Mouse (Mus musculus) cerebellum, postnatal 4 days (tissue): Measurements from ENCODE around the gene Arhgap6.

Experiments used
- DNase-seq, 2 experiments: peaks; one replicate each; pipeline ENCODE4 v3.0.0; 2022; ENCODE audit warnings: low spot score in 2 of 2, mixed read lengths in 1 of 2

The Arhgap6 gene

GRCm38 (mm10) chrX:168980370-168980769 is 185.5 kb downstream of the Arhgap6 start:
- DNase-seq: no peak

- no peak for DNase-seq
Measured at GRCm38 (mm10) chrX:169007066-169007465, 212.2 kb downstream of the Arhgap6 start.

GRCm38 (mm10) chrX:169012701-169013100 is 217.8 kb downstream of the Arhgap6 start:
- no peak for DNase-seq

DNA sequence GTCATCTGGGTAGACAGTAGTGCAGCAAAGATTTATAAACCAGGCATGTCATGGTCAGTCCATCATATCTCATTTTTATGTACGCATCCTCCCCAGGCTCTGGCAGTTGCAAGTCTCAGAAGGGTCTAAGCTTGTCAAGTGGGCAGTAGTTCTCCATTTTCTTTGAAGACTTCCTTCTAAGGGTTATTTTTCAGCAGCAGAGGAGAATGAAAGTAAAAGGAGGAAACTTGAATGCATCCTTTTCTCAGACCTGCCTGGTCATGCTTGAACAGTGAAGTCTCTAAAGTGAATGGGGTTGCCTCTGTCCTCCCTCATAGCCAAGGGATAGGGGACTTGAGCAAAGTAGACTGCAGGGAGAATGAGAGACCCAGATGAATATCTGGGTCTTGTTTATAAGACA is 239.5 kb downstream of the Arhgap6 start:
- DNase-seq: no peak

GRCm38 (mm10) chrX:169036403-169037296 is 241.8 kb downstream of the Arhgap6 start:
- DNase-seq: peak; percentile 19 to 39

DNA sequence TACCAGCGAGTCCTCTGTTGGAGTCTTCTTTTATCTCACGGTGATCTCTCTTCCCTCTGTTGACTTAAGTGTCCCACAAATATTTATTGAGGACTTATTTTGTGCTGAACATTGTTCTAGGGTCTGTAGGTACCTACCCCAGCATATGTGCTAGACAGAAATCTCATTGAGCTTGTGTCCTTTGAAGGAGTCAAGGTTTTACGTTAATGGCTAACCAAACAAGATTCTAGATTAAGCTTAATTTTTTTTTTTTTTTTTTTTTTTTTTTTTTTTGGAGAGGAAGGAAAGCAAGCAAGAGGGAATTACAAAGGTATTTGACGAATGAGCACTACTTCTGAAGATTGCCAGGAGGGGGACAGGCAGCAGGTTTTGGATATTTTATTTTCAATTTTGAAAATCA is 242.5 kb downstream of the Arhgap6 start:
- DNase-seq: no peak

DNA sequence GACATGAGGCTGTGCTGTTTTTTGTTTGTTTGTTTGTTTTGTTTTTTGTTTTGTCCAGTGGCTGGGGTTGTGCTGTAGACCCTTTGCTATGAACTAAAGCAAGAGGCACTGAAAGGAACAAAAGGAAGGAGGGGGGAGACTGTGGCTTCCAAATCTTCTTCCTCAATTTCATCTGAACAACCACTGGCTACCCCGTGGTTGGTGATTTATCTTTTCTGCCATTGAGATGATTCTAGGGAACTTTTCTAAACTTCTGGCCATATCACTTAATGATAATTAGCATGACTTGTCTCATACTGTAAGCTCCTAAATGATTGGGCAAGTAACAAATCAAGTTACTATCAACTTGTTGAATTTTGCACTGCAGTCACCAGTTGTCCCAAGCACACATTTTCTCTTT is 249.0 kb downstream of the Arhgap6 start:
- DNase-seq: no peak

DNA sequence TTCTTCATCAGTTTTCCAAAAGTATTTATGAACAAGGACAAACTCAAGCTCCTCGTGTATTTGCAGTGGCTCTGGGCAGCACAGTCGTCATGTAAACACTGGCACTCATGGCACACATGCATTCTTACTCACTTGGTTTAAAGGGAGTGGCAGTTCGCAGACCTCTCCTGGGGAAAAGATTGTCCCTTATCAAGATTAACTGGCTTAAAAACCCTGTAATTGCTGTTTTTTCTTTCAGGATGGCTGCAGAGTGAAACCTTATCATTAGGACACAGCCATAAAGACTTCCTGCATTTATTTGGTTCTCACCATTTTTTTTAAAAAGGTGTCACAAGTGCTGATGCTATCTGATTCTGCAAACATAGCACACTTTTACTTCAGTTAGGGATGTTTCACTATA is 252.7 kb downstream of the Arhgap6 start:
- DNase-seq: no peak

DNA sequence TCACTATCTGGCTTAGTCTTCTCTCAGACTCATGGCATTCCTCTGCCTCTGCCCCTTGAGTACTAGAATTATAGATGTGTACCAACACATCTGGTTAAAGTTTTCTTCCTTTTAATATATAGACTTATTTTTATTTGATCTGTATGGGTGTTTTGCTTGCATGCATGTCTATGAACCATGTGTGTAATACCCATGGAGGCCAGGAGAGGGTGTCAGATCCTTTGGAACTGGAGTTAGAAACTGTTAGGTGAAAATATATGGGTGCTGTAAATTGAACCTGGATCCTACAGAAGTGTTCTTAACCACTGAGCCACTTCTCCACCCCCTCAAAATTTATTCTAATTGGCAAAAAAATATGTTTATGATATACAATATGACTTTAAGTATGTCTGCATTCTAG is 254.7 kb downstream of the Arhgap6 start:
- no peak for DNase-seq

GRCm38 (mm10) chrX:169053907-169054476 is 259.1 kb downstream of the Arhgap6 start:
- no peak for DNase-seq

DNA sequence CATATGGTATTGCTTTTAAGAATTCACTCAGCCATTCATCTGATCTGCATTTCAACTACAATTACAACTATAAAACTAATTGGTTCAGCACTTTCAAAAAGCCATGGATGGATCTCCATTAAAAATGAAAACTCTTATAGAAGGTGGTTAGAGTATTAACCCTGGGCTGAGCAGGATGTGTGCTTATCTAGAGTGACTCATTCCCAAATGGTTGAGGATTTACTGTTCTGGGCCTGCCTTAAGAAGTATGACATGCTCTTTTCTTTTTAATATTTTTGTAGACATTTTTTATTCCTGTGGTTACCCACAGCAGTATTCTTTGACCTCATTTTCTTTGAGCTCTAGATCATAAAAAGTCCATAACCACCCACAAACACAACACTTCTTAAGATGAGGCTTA is 267.7 kb downstream of the Arhgap6 start:
- DNase-seq: no peak

DNA sequence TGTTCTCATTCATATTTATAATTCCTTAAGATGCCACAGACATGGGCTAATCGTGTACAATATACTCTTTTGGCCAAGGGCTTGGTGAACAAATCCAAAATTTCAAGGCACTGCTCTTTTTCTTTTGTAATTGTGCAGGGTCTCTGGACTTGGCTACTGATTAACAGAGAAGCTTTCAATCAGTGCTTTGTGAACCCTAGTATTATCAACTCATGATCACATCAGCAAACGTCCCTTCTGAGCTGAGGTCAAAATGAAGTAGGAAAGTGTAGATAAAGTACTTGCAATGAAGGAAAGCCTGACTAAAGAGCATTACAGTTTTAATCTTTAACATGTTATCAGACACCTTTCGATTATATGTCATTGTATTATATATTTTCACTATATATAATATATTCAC is 270.4 kb downstream of the Arhgap6 start:
- DNase-seq: no peak

GRCm38 (mm10) chrX:169065922-169066321 is 271.0 kb downstream of the Arhgap6 start:
- no peak for DNase-seq

DNA sequence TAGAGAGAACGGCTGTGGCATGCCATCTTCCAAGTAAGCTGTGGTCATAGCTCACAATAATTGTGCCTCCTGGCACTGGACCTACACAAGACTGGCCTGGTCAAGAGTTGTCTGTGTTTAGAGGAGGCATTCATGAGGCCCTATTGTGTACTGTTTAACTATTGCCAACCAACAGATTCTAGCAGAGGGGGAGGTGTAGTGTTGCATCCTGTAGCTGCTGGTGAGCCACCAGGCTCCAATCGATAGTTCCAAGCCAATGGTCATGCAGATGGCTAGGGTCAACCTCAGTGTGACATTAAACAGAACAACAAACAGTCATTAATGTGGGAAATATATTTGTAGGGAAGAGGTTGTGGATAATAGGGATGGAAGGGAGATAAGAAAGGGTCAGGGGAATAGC is 280.1 kb downstream of the Arhgap6 start:
- no peak for DNase-seq

- no peak for DNase-seq
Measured at GRCm38 (mm10) chrX:169081609-169082008, 286.7 kb downstream of the Arhgap6 start.

DNA sequence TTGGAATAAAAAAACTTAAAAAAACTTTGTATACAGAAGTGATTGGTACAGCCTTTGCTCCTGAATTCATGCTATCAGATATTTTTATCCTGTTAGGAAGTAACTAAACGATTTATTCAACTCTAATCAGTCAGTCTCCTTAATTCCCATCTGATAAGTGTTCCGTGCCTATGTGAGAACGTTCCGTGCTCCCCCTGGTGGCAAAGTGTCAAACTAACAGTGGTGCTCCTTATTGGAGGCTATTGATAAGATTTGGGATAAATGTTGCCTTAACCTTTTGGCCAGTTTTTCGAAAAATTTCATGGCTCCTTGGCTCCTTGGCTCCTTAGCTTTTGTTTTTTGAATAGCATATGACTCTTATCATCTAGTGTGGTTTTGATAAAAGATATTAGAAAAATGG is 291.0 kb downstream of the Arhgap6 start:
- DNase-seq: peak; percentile 20 to 53

DNA sequence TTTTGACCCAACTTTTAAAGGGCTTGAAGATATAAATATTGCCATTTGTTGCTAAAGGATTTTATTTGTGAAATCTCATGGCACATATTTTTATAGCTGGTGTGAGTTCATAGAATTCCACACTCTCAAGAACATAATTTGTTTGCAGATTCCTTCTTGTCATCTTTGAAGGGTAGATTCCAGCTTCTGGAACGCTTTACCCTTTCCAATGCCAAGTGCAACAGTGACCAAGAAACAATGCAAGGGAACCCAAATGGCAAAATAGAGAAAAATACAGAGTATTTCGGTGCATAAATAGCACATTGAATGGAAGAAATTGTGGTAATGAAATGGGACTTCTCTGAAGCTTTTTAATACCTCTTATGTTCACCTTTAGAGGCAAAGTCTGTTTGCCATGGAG is 294.3 kb downstream of the Arhgap6 start:
- DNase-seq: no peak

- DNase-seq: no peak
Measured at GRCm38 (mm10) chrX:169094601-169095000, 299.7 kb downstream of the Arhgap6 start.

DNA sequence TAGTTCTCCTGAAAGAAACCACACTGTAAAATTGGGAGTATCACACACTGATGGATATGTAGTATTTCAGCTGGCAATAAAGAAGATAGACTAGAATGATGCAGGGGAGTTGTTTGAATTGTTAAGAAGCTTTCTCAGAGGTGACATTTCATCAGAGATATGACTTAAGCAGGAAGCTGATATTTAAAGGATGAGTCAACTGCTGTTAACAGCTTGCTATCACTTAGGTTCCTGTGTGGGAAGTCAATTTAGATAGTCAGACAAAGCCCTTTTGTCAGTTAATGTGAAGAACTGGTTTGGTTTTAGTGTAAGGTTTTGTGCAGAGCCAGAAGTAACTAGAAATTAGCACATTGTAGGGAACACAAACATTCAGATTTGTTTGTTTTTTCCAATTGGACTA is 300.7 kb downstream of the Arhgap6 start:
- DNase-seq: no peak

DNA sequence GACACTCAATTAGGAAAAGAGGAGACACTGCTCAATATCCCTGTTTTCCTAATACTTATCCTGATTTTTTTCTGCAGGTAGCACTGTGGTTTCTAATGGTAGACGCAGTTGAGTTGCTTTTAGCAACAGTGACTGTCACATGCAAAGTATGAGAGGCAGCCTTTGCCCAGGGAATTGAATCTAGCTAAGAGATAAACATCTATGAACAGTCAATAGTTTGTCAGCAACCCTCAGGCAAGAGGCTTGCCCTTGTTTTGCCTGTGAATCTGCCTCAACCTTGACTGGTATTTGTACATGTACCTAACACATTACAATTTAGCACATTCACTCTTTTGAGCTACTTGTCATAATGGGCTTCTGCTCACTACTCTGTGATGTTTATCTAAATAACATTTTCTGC is 307.8 kb downstream of the Arhgap6 start:
- no peak for DNase-seq

DNA sequence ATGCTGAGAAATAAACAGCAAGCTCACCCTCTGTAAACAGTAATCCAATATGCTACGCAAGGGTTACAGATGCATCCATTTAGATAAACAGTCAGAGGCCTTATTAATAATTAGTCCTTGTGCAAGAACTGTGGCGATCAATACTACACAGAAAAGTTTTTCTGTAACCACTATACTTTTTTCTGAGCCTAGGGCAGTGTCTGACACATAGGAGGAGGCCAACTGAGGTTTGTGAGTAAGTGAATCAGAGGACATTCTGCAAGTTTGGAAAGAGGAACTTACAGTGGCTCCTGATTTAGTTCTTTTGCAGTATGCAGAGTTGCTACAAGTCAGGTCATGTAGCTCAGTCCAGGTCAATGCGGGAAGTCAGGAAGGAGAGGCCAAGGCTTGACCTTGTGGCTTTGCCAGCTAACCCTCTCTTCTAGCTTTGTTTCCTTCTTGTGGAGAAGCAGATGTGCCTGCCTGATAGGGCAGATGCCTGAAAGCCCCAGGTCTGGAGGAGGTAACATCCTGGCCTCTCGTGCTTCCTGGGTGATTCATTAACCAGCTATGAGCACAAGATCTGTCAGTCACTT is 311.2 kb downstream of the Arhgap6 start:
- no peak for DNase-seq

DNA sequence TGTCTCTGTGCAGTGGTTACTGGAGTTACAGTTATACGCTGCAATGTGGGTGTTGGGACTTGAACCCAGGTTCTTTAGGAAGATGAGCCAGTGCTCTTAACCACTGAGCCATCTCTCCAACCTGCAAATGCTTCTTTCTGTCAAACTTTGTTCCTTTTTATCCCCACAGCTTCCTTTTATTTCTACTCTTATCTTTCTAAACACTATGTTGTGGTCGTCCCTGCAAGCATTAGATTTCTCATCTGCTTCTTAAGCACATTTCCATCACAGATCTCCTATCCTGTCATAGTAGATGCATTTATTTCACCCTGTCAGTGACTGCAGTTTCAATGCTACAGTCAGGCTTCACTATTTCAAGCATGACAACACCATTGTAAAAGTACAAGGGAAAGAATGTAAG is 312.5 kb downstream of the Arhgap6 start:
- no peak for DNase-seq

DNA sequence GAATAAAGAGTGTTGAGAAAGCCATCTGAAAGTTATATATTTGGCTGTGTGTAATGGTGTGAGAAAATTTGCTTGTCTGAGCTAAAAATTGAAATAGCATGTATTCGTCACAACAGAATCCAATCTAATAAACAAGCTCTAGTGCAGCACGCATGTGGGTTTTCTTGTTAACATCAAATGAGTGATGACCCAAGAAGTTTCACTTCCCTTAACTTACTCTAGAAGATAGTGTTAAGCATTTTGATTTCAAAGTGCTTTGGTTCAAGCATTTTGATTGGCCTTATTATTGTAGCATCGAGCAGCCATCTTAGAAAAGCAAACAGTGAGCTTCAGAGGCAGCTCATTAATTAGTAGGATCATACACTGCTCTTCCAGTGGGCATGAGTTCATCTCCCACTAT is 315.1 kb downstream of the Arhgap6 start:
- DNase-seq: no peak
